Mouse (Mus musculus): ENCODE results near the gene Pacrg.

GRCm38 (mm10) chr17:10635046-10635445 is 205.1 kb downstream of the Pacrg start:
- TF ChIP-seq EP300 (optimal IDR thresholded peaks at IDR 0.05) (no peak), CTCF (IDR thresholded peaks at IDR 0.05; ENCODE audit: low read depth) (no peak)

Data from stomach, postnatal 0 days (tissue).